Mouse (Mus musculus) ovary, postnatal 14 days (tissue): ENCODE results near the gene Morc4.

ENCODE experiments used
- DNase-seq: peaks from one replicate; pipeline ENCODE4 v3.0.0; 2022; ENCODE audit warnings: low spot score

Gene Morc4

GRCm38 (mm10) chrX:139805918-139806317 lies 65.6 kb downstream of the Morc4 start:
- no peak for DNase-seq

DNA sequence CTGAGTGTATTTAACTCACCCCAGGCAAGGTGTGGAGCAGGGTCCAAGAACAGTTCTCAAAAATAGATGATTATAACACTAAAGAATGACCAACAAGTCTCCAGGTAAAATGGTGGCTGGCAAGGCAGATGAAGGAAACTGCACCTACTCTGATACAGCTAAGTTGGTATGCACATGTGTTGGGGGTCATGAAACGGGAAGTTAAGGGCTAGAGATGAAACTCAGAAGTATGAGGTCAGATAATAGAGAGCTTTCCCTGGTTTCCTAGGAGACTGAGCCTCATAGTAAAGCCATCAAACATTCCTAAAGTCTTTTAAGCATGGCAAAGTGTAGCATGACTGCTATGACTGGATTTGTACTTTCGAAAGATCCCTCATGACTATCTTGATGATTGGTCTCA lies 68.4 kb downstream of the Morc4 start:
- DNase-seq: no peak

DNA sequence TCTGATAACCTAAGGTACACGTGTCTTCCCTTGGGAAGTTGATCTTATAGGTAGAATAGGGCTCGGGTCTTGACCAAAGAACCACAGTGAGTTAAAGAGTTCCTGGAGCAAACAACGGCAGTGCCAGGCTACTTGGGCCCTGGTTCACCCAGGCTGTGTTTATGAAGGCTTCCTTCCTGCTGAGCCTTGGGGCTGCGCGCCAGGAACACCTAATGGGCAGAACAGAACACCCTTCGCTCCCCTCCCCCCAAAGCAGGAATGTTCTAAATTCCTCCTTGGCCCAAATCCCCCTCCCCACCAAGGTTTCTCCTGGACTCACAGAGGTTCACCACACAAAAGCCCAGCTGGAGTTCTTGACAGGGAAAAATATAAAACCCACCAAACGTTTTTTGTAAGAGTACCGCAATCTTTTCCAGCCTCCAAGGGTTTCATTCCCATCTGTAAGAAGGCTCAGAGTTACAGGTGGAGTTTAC lies 71.0 kb downstream of the Morc4 start, which contains the start of gene Cldn2:
Cldn2 (plus strand) TSS at position 423 of the 473 bp plus-strand sequence.
- no peak for DNase-seq

GRCm38 (mm10) chrX:139799953-139800352 lies 71.5 kb downstream of the Morc4 start:
- no peak for DNase-seq

DNA sequence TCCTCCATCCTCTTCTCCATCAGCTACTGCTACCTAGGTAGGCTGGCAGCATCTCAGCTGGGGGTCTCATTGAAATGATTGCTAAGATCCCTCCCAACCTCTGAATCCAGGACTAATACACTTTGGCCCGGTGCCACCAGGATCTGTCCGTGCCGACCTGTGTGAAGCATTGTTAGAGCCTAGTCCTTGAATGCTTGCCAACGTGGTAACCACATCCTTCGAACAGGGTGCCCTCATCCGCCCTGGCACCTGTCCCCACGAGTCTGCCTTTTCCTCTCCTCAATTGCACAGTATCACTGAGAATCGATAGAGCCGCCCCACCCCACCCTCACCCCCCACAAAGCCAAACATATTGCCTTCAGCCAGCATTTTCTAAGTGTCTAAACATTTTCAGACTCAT lies 73.6 kb downstream of the Morc4 start:
- no peak for DNase-seq

DNA sequence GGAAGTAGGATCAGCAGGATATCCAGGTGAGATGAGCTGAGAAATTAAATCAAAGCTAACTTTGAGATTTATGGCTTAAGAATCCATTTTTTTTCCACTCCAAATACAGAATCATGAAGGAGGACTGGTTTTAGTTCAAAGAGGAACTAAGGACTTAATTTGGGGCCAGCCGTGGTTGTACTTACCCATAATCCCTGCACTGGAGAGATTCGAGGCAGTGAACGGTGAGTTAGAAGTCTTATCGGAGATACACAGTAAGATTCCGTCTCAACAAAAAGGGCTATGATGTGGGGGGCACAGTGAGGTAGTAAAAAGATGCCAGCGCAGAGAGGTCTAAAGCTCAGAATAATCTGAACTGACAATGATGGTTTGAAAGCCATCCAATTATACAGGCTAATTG lies 75.4 kb downstream of the Morc4 start:
- DNase-seq: no peak

DNA sequence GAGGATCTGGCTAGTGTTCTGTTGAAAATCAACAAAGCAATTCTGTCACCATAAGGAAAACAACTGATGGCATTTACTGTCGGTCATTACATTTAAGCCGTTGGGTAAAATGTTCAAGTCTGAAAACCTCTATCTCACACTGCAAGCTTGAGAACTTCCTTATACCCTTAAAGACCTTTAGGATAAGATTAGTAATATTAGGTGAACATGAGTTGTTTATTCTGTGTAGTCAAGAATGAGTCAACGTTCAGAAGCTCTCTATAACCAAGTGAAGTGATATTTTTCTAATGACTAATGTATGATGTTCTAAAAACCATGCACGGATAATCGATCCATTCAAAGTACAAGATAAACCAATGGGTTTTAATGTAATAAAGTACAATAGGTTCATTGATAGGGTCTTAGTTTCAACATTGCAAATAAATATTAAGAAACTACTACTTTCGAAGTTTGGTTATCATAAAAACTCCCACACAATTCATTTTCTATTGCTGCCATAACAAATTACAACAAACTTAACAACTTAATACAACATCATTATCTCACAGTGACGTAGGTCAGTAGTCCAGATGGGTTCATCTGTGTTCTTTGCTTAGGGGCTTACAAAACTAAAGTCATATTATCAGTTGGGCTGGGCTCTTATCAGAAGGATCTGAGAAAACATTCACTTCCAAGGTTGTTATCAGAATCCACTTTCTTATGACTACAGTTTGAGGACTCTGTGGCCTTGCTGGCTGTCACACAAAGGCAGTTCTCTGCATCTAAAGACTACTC lies 77.2 kb downstream of the Morc4 start:
- DNase-seq: no peak

DNA sequence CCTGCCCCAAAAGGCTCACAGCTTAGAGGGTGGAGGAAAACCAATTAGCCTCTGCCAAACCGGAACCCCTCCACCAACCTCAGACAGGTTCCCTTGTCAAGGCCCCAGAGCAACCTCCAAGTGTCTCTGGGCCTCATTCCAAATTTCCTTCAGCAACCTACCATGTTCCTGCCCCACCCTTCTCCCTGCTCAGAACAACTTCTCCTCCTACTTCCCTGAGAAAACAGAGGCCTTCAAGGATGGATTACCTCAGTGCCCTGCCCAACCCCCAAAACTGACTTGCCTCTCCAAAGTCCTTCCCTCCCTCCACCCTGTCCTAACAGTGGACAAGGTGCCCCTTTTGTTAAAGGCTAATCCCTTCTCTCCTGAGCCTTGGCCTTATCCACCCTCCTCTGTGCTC lies 85.7 kb downstream of the Morc4 start:
- DNase-seq: no peak

DNA sequence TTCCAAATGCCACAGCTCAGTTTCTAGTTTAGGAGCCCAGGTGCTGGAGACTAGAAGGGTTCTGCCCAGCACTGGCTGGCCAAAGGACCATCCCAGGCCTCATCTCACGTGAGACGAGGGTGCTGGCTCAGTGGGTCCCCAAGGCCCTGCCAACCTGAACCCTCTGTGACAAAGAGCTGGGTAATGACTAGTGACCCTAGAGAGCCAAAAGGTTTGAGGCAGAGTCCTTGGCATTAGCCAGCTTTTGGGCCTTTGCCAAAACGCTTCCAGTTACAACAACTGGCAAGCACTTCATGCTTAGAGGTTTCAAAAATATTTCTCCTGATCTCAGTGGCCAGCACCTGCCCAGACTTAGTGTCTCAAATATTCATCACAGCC lies 88.4 kb downstream of the Morc4 start:
- no peak for DNase-seq

DNA sequence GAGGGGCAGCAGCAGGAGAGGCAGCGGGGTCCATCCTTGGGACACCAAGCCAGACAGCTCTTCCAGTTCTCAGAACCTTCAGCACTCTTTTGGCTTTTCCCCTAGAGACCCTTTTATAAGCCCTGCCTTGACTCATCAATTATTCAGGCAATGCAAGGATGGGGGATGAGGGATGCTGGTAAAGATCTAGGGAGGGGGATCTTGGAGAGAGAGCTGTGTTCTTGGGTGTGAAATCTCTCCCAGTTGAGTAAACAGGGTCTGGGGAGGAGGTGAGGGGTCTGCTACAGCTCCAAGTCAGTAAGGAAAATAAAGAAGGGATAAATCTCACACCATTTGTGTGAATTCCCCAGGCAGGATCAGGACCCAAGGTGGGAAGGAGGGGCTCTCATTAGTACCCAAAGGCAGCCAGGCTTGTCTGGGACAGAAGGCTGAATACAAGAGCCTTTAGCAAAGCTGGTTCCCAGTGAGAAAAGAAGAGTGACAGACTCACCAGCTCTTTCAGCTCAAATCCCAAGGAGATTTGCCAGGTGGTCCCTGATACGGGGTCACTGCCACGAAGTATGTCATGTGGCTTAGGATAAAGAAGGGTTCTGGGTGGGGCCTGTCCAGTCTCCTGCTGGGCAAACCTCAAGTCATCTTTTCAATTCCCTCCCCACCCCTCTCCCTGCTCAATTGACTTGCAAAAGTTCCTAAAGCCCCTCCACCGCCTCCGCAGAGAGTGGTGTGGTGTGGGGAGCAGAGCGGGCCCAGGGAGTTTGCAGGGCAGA lies 89.0 kb downstream of the Morc4 start, which contains the start of gene Ripply1:
Ripply1 (minus strand) TSS at position 76 of the 767 bp plus-strand sequence.
- DNase-seq: no peak

DNA sequence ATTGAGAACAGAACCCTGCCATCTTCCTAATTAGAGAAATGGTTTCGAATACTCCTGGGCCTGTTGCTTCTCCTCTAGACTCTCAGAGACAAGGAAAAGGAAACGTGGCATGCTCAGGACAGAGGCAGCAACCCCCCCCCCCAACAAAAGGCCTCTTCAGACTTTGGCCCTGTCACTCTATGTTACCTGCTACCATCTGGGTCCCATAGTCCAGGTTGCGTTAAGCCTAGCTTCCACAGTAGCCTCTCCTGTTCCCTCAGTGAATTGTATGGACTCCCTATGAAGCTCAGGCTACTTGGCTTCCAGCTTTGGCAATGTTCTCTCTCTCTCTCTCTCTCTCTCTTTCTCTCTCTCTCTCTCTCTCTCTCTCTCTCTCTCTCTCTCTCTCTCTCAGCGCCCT lies 89.9 kb downstream of the Morc4 start:
- no peak for DNase-seq

DNA sequence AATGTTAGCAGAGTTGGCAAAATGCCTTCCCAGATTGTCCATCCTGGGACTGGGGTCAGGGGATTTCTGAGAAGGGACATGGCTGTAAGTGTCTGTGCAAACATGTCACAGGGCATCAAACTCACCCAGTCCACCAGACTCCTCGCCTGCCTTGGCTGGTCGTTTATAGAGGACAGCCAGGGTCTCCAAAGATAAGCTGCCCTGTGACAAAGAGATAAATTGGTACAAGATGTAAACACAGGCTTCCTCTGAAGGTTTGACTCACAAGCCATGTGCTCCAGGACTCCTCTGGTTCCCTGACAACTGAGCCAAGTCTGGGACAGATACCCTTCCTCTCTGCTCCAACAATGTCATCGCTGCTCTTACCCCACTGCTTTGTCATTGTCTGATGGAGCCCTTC lies 90.5 kb downstream of the Morc4 start:
- no peak for DNase-seq

- DNase-seq: no peak
These were observed 92.1 kb downstream of the Morc4 start for GRCm38 (mm10) chrX:139779401-139779800.

DNA sequence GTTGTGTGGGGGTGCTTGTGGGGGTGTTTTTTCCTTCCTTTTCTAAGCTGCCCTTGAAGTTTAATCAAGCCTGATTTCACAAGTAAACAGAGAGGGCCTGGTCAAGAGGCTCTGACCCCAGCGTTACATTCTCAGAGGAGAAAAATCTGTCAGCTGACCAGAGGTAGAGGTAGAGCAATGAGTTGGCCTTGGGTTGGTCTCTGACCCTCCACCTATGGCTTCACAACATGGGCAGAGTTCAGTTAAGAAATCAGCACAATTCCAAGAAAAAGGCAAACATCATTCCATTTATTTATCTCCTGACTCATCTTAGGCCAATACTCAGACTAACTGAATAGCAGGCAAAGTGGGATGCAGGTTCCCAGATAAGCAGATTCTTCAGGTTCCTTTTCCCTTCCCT lies 92.6 kb downstream of the Morc4 start:
- no peak for DNase-seq

- DNase-seq: no peak
These were observed 94.1 kb downstream of the Morc4 start for GRCm38 (mm10) chrX:139777357-139777756.

DNA sequence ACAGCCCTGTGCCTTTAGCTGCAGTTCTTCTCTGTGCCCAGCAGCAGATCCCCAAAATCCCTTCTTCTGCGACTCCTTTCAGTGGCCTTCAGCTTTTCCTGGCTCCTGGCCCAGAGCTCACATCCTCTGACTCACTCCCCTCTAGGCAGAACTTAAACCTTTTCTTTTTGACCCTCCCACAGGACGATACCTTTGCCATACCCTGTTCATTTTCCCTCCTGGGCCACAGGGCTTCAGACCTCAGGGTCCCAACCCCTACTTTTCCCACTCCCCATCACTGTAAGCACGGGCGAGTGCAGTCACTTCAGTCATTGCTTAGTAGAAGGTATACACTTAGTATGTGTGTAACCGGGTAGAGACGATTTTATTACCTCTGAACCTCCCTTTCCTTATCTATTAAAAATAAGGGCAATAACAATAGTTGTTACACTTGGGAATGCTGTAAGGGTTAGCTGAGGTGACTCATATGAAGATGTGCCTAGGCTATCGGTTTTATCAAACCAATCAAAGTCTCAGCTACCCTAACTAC lies 96.3 kb downstream of the Morc4 start:
- DNase-seq: no peak

GRCm38 (mm10) chrX:139774309-139775083 lies 97.0 kb downstream of the Morc4 start:
- no peak for DNase-seq
